In genomic region chr19:45789888-45790874, GRCm38 (mm10) we compare ENCODE assay signal across 7 mouse cellular contexts. TPM values are rescaled to one million over a fixed set of nuclear protein-coding genes. Genes with fewer than 3 reads are reported as not detected.
DNase-seq lines count a peak whose midpoint lies in the region; ATAC-seq lines count a peak whose summit lies in the region.

No protein-coding gene starts in this region.

- peak; percentile 94 for DNase-seq in 416B (ENCODE audit: low read depth)
- peak; percentile 66 for DNase-seq in CD4-positive, CD25-positive, alpha-beta regulatory T cell, adult 2 months (ENCODE audit: low read depth, low spot score)
- DNase-seq in lung, postnatal 36 days = peak; percentile 84
- no peak for DNase-seq in left cerebral cortex, postnatal 36 days (ENCODE audit: low spot score in 2 of 2)
- DNase-seq in left cerebral cortex, adult 9 months (ENCODE audit: low spot score in 2 of 2) = no peak
- DNase-seq in retina, postnatal 1 day = no peak

- intact Hi-C loops in left cerebral cortex, postnatal 36 days (cut with DNase I) = no loop called here

- peak; percentile 99 for ATAC-seq in erythroid progenitor cell, adult 5-6 weeks (replicated peaks; ENCODE audit: low FRiP score, poor library complexity, severe bottlenecking)

RNA-seq across cellular contexts. Expression of gene Mgea5, which starts 6.5 kb away (rescaled TPM):
- total RNA-seq in erythroid progenitor cell, adult 5-6 weeks (2015; ENCODE audit: low replicate concordance) = 106 and 118 TPM in 2 replicates
- total RNA-seq in erythroid progenitor cell, adult 5-6 weeks (2017; ENCODE audit: low replicate concordance) = 181 and 220 TPM in 2 replicates
- total RNA-seq in left cerebral cortex, postnatal 36 days (2021) = 100 to 1,000 TPM; 143 to 168 TPM

RNA-seq across cellular contexts. Expression of gene Kcnip2, which starts 25.7 kb away (rescaled TPM):
- not detected in 2 replicates for total RNA-seq in erythroid progenitor cell, adult 5-6 weeks (2015; ENCODE audit: low replicate concordance)
- 0.26 TPM in 1 of 2 replicates, not detected in the other for total RNA-seq in erythroid progenitor cell, adult 5-6 weeks (2017; ENCODE audit: low replicate concordance)
- 100 to 1,000 TPM; 134 to 147 TPM for total RNA-seq in left cerebral cortex, postnatal 36 days (2021)

RNA-seq across cellular contexts. Expression of gene Npm3, which starts 40.8 kb away (rescaled TPM):
- total RNA-seq in erythroid progenitor cell, adult 5-6 weeks (2015; ENCODE audit: low replicate concordance) = 5.4 and 6.8 TPM in 2 replicates
- 1.1 and 16.3 TPM in 2 replicates for total RNA-seq in erythroid progenitor cell, adult 5-6 weeks (2017; ENCODE audit: low replicate concordance)
- total RNA-seq in left cerebral cortex, postnatal 36 days (2021) = 1 to 10 TPM; 5.4 to 5.8 TPM

RNA-seq across cellular contexts. Expression of gene Fgf8, which starts 47.5 kb away (rescaled TPM):
- not detected in 2 replicates for total RNA-seq in erythroid progenitor cell, adult 5-6 weeks (2015; ENCODE audit: low replicate concordance)
- total RNA-seq in erythroid progenitor cell, adult 5-6 weeks (2017; ENCODE audit: low replicate concordance) = not detected in 2 replicates
- total RNA-seq in left cerebral cortex, postnatal 36 days (2021) = not detected

Comparison
In these comparisons a context has a peak if more than half of its experiments do, and no peak if none do; other contexts are left out.
1. DNase-seq: peak in 416B (single experiment), CD4-positive, CD25-positive, alpha-beta regulatory T cell, adult 2 months (single experiment) and lung, postnatal 36 days (single experiment); none in left cerebral cortex, postnatal 36 days (0 of 2), left cerebral cortex, adult 9 months (0 of 2) and retina, postnatal 1 day (single experiment).
2. RNA of gene Kcnip2, which starts 25.7 kb away (total RNA-seq): 134 to 147 TPM in left cerebral cortex, postnatal 36 days; 0.26 TPM in erythroid progenitor cell, adult 5-6 weeks; every median in the first group is over 10 times any median in the second.